Mouse (Mus musculus): ENCODE results near the gene Palld.

Gene Palld

GRCm38 (mm10) chr8:61685280-61685679, 217.2 kb downstream of the Palld start:
- DNase-seq (ENCODE audit: low spot score): no peak

GRCm38 (mm10) chr8:61684280-61684939, 218.1 kb downstream of the Palld start:
- DNase-seq (ENCODE audit: low spot score): no peak

- no peak for DNase-seq (ENCODE audit: low spot score)
Measured at GRCm38 (mm10) chr8:61682902-61683301, 219.6 kb downstream of the Palld start.

GRCm38 (mm10) chr8:61681217-61681616, 221.3 kb downstream of the Palld start:
- no peak for DNase-seq (ENCODE audit: low spot score)

- no peak for DNase-seq (ENCODE audit: low spot score)
Measured at GRCm38 (mm10) chr8:61677227-61677626, 225.3 kb downstream of the Palld start.

GRCm38 (mm10) chr8:61671151-61671550, 231.3 kb downstream of the Palld start:
- no peak for DNase-seq (ENCODE audit: low spot score)

GRCm38 (mm10) chr8:61670376-61670775, 232.1 kb downstream of the Palld start:
- no peak for DNase-seq (ENCODE audit: low spot score)

- DNase-seq (ENCODE audit: low spot score): no peak
Measured at GRCm38 (mm10) chr8:61666919-61667318, 235.6 kb downstream of the Palld start.

GRCm38 (mm10) chr8:61665021-61665420, 237.5 kb downstream of the Palld start:
- DNase-seq (ENCODE audit: low spot score): no peak

- DNase-seq (ENCODE audit: low spot score): no peak
Measured at GRCm38 (mm10) chr8:61664162-61664561, 238.3 kb downstream of the Palld start.

GRCm38 (mm10) chr8:61662829-61663228, 239.7 kb downstream of the Palld start:
- DNase-seq (ENCODE audit: low spot score): no peak

- no peak for DNase-seq (ENCODE audit: low spot score)
Measured at GRCm38 (mm10) chr8:61661611-61662010, 240.9 kb downstream of the Palld start.

GRCm38 (mm10) chr8:61660961-61661360, 241.5 kb downstream of the Palld start:
- DNase-seq (ENCODE audit: low spot score): no peak

- DNase-seq (ENCODE audit: low spot score): no peak
Measured at GRCm38 (mm10) chr8:61651955-61652354, 250.5 kb downstream of the Palld start.

- no peak for DNase-seq (ENCODE audit: low spot score)
Measured at GRCm38 (mm10) chr8:61646195-61646835, 256.2 kb downstream of the Palld start.

GRCm38 (mm10) chr8:61645642-61646041, 256.8 kb downstream of the Palld start:
- no peak for DNase-seq (ENCODE audit: low spot score)

- DNase-seq (ENCODE audit: low spot score): no peak
Measured at GRCm38 (mm10) chr8:61643215-61643614, 259.3 kb downstream of the Palld start.

GRCm38 (mm10) chr8:61642358-61642847, 260.1 kb downstream of the Palld start:
- no peak for DNase-seq (ENCODE audit: low spot score)

- no peak for DNase-seq (ENCODE audit: low spot score)
Measured at GRCm38 (mm10) chr8:61639596-61639995, 262.9 kb downstream of the Palld start.

GRCm38 (mm10) chr8:61639008-61639407, 263.5 kb downstream of the Palld start:
- DNase-seq (ENCODE audit: low spot score): no peak

GRCm38 (mm10) chr8:61637736-61638135, 264.8 kb downstream of the Palld start:
- no peak for DNase-seq (ENCODE audit: low spot score)

GRCm38 (mm10) chr8:61634811-61635210, 267.7 kb downstream of the Palld start:
- no peak for DNase-seq (ENCODE audit: low spot score)

GRCm38 (mm10) chr8:61632331-61632730, 270.2 kb downstream of the Palld start:
- no peak for DNase-seq (ENCODE audit: low spot score)

- no peak for DNase-seq (ENCODE audit: low spot score)
Measured at GRCm38 (mm10) chr8:61629631-61629968, 272.9 kb downstream of the Palld start.

All from spleen, adult 12 weeks (tissue).